Mouse (Mus musculus) spleen, postnatal 14 days (tissue): Measurements from ENCODE around the gene Atp8b2.

Experiments
- DNase-seq, 2 experiments: peaks; one replicate each; pipeline ENCODE4 v3.0.0; 2021 to 2022; ENCODE audit warnings: low spot score in 2 of 2

The Atp8b2 gene

GRCm38 (mm10) chr3:89959435-89959834 lies 3.9 kb downstream of the Atp8b2 start:
- no peak for DNase-seq

GRCm38 (mm10) chr3:89957880-89958279 lies 5.4 kb downstream of the Atp8b2 start:
- no peak for DNase-seq

GRCm38 (mm10) chr3:89956177-89956971 lies 6.9 kb downstream of the Atp8b2 start:
- no peak for DNase-seq

GRCm38 (mm10) chr3:89953420-89953819 lies 9.9 kb downstream of the Atp8b2 start:
- DNase-seq: peak; percentile 45 to 71

GRCm38 (mm10) chr3:89948655-89949054 lies 14.7 kb downstream of the Atp8b2 start:
- no peak for DNase-seq

GRCm38 (mm10) chr3:89948021-89948420 lies 15.3 kb downstream of the Atp8b2 start:
- no peak for DNase-seq

GRCm38 (mm10) chr3:89945026-89945425 lies 18.3 kb downstream of the Atp8b2 start:
- no peak for DNase-seq

- no peak for DNase-seq
Observed at GRCm38 (mm10) chr3:89942894-89943293, 20.4 kb downstream of the Atp8b2 start.

- DNase-seq: no peak
Observed at GRCm38 (mm10) chr3:89936495-89936894, 26.8 kb downstream of the Atp8b2 start.

- DNase-seq: no peak
Observed at GRCm38 (mm10) chr3:89932925-89933324, 30.4 kb downstream of the Atp8b2 start.

- DNase-seq: no peak
Observed at GRCm38 (mm10) chr3:89928956-89929355, 34.4 kb downstream of the Atp8b2 start.

- no peak for DNase-seq
Observed at GRCm38 (mm10) chr3:89926440-89926839, 36.9 kb downstream of the Atp8b2 start.

- no peak for DNase-seq
Observed at GRCm38 (mm10) chr3:89920711-89921110, 42.6 kb downstream of the Atp8b2 start.

GRCm38 (mm10) chr3:89917408-89917807 lies 45.9 kb downstream of the Atp8b2 start:
- DNase-seq: no peak

- DNase-seq: no peak
Observed at GRCm38 (mm10) chr3:89916622-89917021, 46.7 kb downstream of the Atp8b2 start.

- no peak for DNase-seq
Observed at GRCm38 (mm10) chr3:89914700-89915099, 48.6 kb downstream of the Atp8b2 start.

GRCm38 (mm10) chr3:89912543-89913391 lies 50.5 kb downstream of the Atp8b2 start, which contains the start of gene Il6ra:
Il6ra (minus strand) TSS chr3:89913196.
- peak; percentile 45 to 58 for DNase-seq

- DNase-seq: no peak
Observed at GRCm38 (mm10) chr3:89912108-89912542, 51.2 kb downstream of the Atp8b2 start.

GRCm38 (mm10) chr3:89911207-89911606 lies 52.1 kb downstream of the Atp8b2 start:
- peak; percentile 16 to 36 for DNase-seq

- DNase-seq: no peak
Observed at GRCm38 (mm10) chr3:89909703-89910542, 53.4 kb downstream of the Atp8b2 start.

GRCm38 (mm10) chr3:89908836-89909235 lies 54.5 kb downstream of the Atp8b2 start:
- DNase-seq: no peak

GRCm38 (mm10) chr3:89907846-89908245 lies 55.5 kb downstream of the Atp8b2 start:
- no peak for DNase-seq
